Mouse (Mus musculus) stomach, postnatal 0 days (tissue): ENCODE measurements around the gene Vmn1r88. TPM values are rescaled to one million over a fixed set of nuclear protein-coding genes. Genes with fewer than 3 reads are reported as not detected.

ENCODE experiments used
- ATAC-seq: fragments of 200-750 bp; cut with Nextera tagmentation; 2 replicates; pipeline ENCODE4 v1.8.0; 2017; ENCODE audit not compliant: low FRiP score, low TSS enrichment
- DNase-seq: peaks from one replicate; pipeline ENCODE4 v3.0.0-alpha.2; 2016; ENCODE audit warnings: low spot score
- H3K27ac ChIP-seq: fragments of 300-500 bp; sonication (generic); replicated peaks from 2 replicates; pipeline ENCODE4 v1.5.1; 2014; ENCODE audit warnings: mild to moderate bottlenecking, control low read depth
- H3K27me3 ChIP-seq: fragments of 300-500 bp; sonication (generic); 2 replicates; pipeline ENCODE4 v1.6.1; 2014; ENCODE audit warnings: low read length; ENCODE audit not compliant: control insufficient read depth, insufficient read depth
- H3K36me3 ChIP-seq: fragments of 300-500 bp; sonication (generic); 2 replicates; pipeline ENCODE4 v1.6.1; 2014; ENCODE audit warnings: low read length, mixed read lengths; ENCODE audit not compliant: control insufficient read depth, insufficient read depth
- H3K4me1 ChIP-seq: fragments of 300-500 bp; sonication (generic); replicated peaks from 2 replicates; pipeline ENCODE4 v1.6.1; 2014; ENCODE audit warnings: antibody characterized with exemption; ENCODE audit not compliant: control insufficient read depth, insufficient read depth
- H3K4me2 ChIP-seq: fragments of 300-500 bp; sonication (generic); replicated peaks from 2 replicates; pipeline ENCODE4 v1.6.1; 2014; ENCODE audit warnings: low read depth, mild to moderate bottlenecking, control low read depth, moderate library complexity
- H3K4me3 ChIP-seq: fragments of 300-500 bp; sonication (generic); 2 replicates; pipeline ENCODE4 v1.5.1; 2014; ENCODE audit warnings: low read depth, low read length, control low read depth
- H3K9ac ChIP-seq: fragments of 300-500 bp; sonication (generic); 2 replicates; pipeline ENCODE4 v1.6.1; 2014; ENCODE audit warnings: mild to moderate bottlenecking, low read length, control low read depth, mixed read lengths
- H3K9me3 ChIP-seq: fragments of 300-500 bp; sonication (generic); 2 replicates; pipeline ENCODE4 v1.6.1; 2016; ENCODE audit warnings: low read length; ENCODE audit not compliant: control insufficient read depth
- CTCF ChIP-seq: IDR thresholded peaks from 2 replicates; pipeline ENCODE4 v1.5.1; 2016; ENCODE audit warnings: antibody characterized with exemption, low read depth, mild to moderate bottlenecking, moderate library complexity
- EP300 ChIP-seq: optimal IDR thresholded peaks from 2 replicates; pipeline ENCODE3; 2016; ENCODE audit warnings: antibody characterized with exemption
- polyA plus RNA-seq: library from polyadenylated mRNA; unstranded; fragments of >200 nt; fragmentation: Nextera tagmentation; extraction: Ambion mirVana; gene quantifications from 2 replicates; pipeline ENCODE4 v1.2.1, GENCODE M21; 2015

The Vmn1r88 gene
- polyA plus RNA-seq, 1 experiment from 2014 or later = not detected

- no peak for DNase-seq
- Histone ChIP-seq H3K27ac (no peak within 1 kb of the TSS), H3K9me3 (no peaks in the 10 kb centered on the region), H3K36me3 (no peaks in the 10 kb centered on the region), H3K27me3 (no peaks in the 10 kb centered on the region), H3K9ac (no peak within 1 kb of the TSS), H3K4me3 (no peak within 1 kb of the TSS), H3K4me1 (no peaks in the 10 kb centered on the region), H3K4me2 (no peak within 1 kb of the TSS)
- no peak for ATAC-seq
- TF ChIP-seq CTCF (no peak), EP300 (no peak)
Measured at GRCm38 (mm10) chr7:13212720-13213119, 53.4 kb downstream of the Vmn1r88 start, which contains the start of gene Vmn1r89. Gene Vmn1r89 (plus strand): TSS chr7:13213020.

Other genes starting within 250 kb of the Vmn1r88 start
- gene Rps5, start 237.3 kb upstream of the Vmn1r88 start, polyA plus RNA-seq = 784 and 821 TPM in 2 replicates
- 30.7 and 33.6 TPM in 2 replicates for gene Rnf225, start 232.2 kb upstream of the Vmn1r88 start, polyA plus RNA-seq
- 4.4 and 4.6 TPM in 2 replicates for gene Zfp324, start 193.7 kb upstream of the Vmn1r88 start, polyA plus RNA-seq
- gene Zfp446, start 181.7 kb upstream of the Vmn1r88 start, polyA plus RNA-seq = 2.1 and 2.5 TPM in 2 replicates
- gene Slc27a5, start 161.4 kb upstream of the Vmn1r88 start, polyA plus RNA-seq = 0.13 and 0.25 TPM in 2 replicates
- gene Trim28, start 160.5 kb upstream of the Vmn1r88 start, polyA plus RNA-seq = 93.7 and 105 TPM in 2 replicates
- gene Zbtb45, start 149.5 kb upstream of the Vmn1r88 start, polyA plus RNA-seq = 8.5 and 9.5 TPM in 2 replicates
- gene Chmp2a, start 124.8 kb upstream of the Vmn1r88 start, polyA plus RNA-seq = 271 and 287 TPM in 2 replicates
- 90.9 and 93.4 TPM in 2 replicates for gene Ube2m, start 121.3 kb upstream of the Vmn1r88 start, polyA plus RNA-seq
- 0.93 and 1.3 TPM in 2 replicates for gene Mzf1, start 104.8 kb upstream of the Vmn1r88 start, polyA plus RNA-seq
- 0.01 TPM in 1 of 2 replicates, not detected in the other for gene Vmn1r85, start 64.4 kb upstream of the Vmn1r88 start, polyA plus RNA-seq
- gene Vmn1r86, start 39.7 kb upstream of the Vmn1r88 start, polyA plus RNA-seq = not detected in 2 replicates
- 0.04 TPM in 1 of 2 replicates, not detected in the other for gene Vmn1r87, start 19.4 kb upstream of the Vmn1r88 start, polyA plus RNA-seq
- gene Vmn1r89, start 53.5 kb downstream of the Vmn1r88 start, polyA plus RNA-seq = not detected in 2 replicates
- 29.0 and 32.6 TPM in 2 replicates for gene Lig1, start 117.7 kb downstream of the Vmn1r88 start, polyA plus RNA-seq
- gene Zswim9, start 119.2 kb downstream of the Vmn1r88 start, polyA plus RNA-seq = 2.1 and 2.9 TPM in 2 replicates
- gene Pla2g4c, start 165.1 kb downstream of the Vmn1r88 start, polyA plus RNA-seq = 1.1 and 1.2 TPM in 2 replicates
- not detected in 2 replicates for gene Cabp5, start 238.6 kb downstream of the Vmn1r88 start, polyA plus RNA-seq